Mouse (Mus musculus): ENCODE measurements around the gene Prr7.

Gene Prr7

DNA sequence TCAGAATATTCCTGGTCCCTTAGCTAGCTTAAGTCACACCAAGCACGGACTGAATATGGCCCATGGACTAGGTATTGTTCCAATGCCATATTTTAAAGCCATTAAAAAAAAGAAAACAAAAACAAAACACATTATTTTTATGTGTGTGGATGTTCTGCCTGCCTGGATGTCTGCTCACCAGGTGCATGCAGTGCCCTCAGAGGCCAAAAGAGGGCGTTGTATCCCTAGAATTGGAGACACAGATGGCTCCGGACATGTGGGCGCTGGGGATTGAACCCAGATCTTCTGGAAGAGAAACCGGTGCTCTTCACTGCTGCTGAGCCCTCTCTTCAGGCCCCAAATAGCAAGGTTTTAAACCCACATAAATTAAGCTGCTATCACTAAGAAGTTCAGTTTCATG lies 14.0 kb downstream of the Prr7 start:
- no peak for DNase-seq (ENCODE audit: low spot score)

DNA sequence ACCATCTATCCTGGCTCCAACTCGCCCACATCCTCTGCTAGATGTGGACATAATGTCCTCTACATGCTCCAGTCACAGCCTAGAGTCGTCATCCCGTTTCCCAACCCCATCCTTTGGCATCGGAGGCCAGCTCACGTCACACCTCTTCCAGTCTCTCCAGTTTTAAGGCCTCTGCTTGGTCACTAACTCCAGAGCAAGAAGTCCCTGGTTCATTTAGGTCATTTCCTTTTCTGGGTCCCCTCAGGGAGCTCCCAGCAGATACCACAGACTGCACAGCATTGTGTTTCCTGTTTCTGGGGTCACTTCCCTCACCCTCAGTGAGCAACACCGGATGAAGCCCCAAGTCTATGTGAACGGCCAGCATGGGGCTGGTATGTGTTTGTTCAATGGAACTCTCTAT lies 14.9 kb downstream of the Prr7 start:
- no peak for DNase-seq (ENCODE audit: low spot score)

- no peak for DNase-seq (ENCODE audit: low spot score)
Measured at GRCm38 (mm10) chr13:55479929-55480328, 15.9 kb downstream of the Prr7 start.

GRCm38 (mm10) chr13:55482542-55482941 lies 18.5 kb downstream of the Prr7 start:
- no peak for DNase-seq (ENCODE audit: low spot score)

- no peak for DNase-seq (ENCODE audit: low spot score)
Measured at GRCm38 (mm10) chr13:55483071-55483470, 19.0 kb downstream of the Prr7 start.

DNA sequence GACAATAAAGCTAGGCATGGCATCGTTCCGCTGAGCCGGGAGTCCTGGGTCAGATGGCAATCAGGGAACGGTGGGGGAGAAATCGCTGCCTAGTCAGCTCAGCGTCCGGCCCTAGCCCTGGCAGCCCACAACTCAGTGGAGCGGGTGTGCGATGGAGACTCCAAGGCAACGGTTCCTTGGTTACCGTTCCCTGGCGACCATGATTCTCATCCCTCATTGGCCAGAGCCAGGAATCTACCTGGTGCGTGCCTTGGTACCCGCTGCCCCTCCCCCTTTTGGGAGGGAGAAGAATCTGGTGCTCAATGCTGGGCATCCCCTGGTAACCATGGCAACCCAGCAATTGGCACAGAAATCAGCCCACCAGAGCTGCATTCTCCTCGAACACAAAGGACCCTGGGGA lies 19.5 kb downstream of the Prr7 start:
- DNase-seq (ENCODE audit: low spot score) = no peak

- DNase-seq (ENCODE audit: low spot score) = no peak
Measured at GRCm38 (mm10) chr13:55484520-55485088, 20.5 kb downstream of the Prr7 start.

DNA sequence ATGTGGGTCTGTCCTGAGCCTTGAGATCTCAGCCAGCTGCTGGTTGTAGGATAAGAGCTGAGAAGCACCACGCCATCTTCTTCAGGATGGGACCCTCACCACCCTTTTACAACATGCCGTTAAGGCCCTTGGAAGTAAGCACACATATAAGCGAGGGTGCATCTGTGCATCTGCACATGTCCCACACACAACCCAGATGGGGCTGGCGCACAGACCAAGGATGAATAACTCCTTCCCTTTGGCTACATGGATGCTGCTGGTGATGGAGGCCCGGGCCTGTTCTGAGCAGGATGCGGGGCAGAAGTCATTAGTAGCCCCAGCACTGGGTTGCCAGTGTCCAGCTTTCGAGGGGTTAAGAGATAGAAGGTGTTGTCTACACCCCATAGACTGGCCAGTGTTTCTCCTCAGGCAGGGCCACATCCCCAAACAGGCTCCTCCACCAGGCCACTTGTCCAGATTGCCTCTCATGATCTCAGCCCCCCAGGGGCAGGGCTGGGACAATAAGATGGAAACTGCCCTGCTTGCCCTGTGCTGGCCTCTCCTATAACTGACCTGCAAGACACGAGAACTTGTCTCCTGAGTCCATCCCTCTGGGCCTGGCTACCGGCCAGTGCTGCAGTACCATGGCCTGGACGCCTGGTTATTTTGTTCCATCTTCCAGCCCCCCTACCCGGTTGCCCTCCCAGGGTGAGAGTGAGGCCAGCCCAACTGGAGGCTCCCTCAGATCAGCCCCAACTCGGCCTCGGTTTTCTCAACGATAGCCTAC lies 22.1 kb downstream of the Prr7 start:
- DNase-seq (ENCODE audit: low spot score) = no peak

GRCm38 (mm10) chr13:55486916-55487577 lies 23.0 kb downstream of the Prr7 start:
- peak; percentile 53 for DNase-seq (ENCODE audit: low spot score)

GRCm38 (mm10) chr13:55487578-55488498 lies 23.8 kb downstream of the Prr7 start, which contains the start of gene Dbn1:
Gene Dbn1, minus strand, starts transcription at chr13:55488111.
- peak; percentile 76 for DNase-seq (ENCODE audit: low spot score)

GRCm38 (mm10) chr13:55494257-55494656 lies 30.2 kb downstream of the Prr7 start:
- no peak for DNase-seq (ENCODE audit: low spot score)

GRCm38 (mm10) chr13:55494883-55495621 lies 31.0 kb downstream of the Prr7 start:
- no peak for DNase-seq (ENCODE audit: low spot score)

DNA sequence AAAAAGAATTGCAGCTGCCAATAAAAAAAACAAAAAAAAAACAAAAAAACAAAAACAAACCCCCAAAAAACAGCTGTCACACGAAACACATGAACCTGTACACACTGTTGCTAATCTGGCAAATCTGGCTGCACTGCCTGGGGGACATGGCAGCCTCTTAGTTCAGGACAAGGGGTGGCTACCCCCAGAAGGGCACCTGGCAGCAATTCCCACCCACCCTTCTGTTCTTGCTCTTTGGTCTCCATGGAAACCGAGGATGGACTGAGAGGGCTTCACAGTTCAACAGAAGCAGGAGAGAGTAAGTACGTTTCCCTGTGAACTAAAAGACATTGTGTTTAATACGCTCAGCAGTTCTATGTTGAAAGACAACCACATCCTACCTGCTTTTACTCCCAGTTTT lies 31.6 kb downstream of the Prr7 start:
- no peak for DNase-seq (ENCODE audit: low spot score)

DNA sequence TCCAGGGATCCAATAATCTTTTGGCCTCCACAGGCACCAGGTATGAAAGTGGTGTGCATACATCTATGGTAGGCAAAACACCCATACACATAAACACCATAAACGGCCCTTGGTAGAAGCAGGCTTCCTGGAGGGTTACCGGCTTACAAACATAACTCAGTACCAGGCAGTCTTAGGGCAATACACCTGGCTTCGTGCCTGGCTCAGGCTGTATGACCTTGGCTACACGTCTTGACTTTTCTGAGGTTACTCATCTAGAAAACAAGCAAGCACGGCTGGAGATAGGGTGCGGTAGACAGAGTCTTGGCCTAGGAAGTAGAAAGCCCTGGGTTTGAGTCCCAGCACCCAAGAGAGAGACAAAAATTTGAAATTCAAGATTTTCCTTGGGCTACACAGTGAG lies 32.6 kb downstream of the Prr7 start:
- DNase-seq (ENCODE audit: low spot score) = no peak

DNA sequence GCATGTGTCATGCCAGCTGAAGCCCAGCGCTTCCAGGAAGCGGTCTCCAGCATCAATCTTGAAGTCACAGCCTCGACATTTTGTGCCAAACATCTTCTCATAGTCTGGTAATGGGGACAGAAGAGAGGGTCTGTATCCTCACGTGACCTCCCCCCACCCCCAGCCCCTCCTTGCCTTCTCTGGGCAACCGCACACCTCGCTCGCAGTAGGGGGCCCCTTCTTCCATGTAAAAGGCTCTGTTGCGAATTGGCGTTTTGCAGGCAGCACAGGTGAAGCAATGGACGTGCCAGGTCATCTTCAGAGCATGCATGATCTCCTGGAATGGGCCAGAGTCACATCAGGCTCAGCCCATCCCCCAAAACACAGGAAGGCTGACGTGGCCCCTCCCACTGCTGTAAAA lies 34.8 kb downstream of the Prr7 start:
- DNase-seq (ENCODE audit: low spot score) = no peak

DNA sequence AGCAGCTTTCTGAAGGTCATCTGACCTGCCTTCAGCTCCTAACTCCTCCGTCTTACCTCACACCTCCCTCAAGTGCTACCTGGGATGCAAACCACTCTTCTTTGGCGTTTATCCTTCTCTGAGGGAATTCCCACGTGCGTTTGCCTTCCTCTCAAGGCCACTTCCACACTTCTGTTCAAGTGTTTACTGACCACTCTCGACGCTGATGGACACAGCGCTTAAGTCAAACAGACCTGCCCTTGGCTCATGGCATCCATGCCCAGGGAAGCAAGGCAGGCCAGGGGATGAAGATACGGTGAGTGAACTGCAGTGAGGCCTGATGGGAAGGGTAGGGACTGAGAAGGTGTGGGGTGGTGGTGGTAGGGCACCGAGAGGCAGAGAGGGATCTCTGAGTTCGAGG lies 36.5 kb downstream of the Prr7 start:
- DNase-seq (ENCODE audit: low spot score) = no peak

GRCm38 (mm10) chr13:55502405-55502804 lies 38.3 kb downstream of the Prr7 start:
- no peak for DNase-seq (ENCODE audit: low spot score)

- no peak for DNase-seq (ENCODE audit: low spot score)
Measured at GRCm38 (mm10) chr13:55504390-55504789, 40.3 kb downstream of the Prr7 start.

GRCm38 (mm10) chr13:55505810-55506209 lies 41.7 kb downstream of the Prr7 start:
- no peak for DNase-seq (ENCODE audit: low spot score)

- DNase-seq (ENCODE audit: low spot score) = no peak
Measured at GRCm38 (mm10) chr13:55506697-55507096, 42.6 kb downstream of the Prr7 start.

DNA sequence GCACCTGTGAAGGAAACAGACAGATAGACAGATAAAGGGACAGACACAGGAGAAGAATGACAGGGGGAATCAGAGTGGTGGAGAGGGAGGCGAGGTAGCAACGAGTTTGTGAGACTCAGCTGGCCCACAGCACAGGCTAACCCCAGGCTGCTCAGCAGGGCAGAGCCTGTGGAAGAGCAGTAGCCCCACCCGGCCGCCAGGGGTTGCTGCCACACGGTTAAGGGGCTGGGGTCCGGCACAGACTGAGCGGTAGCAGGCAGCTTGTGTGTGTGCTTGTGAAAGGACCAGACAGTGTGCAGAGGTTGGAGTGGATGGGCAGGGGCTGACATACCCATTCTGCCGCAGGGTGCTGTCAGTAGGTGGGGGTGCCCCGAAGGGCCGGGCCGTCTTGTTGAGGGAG lies 43.8 kb downstream of the Prr7 start:
- no peak for DNase-seq (ENCODE audit: low spot score)

DNA sequence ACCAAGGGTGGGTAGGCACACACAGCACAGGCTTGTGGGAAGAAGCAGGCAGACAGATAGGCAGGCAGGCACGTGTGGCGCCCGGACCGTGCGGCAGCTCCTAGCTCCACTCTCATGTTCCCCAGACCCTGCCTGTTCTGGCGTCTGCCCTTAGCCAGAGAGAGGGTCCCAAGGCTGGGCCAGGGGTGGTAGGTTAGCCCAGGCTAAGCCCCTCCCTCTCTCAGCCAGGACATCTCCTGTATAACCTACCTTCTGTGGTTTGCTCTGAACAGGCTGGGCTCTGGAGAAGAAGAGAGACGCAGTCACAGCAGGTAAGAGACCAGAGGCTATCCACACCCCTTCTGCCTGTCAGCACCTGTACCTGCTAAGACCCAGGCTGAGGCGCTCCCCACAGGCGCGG lies 44.5 kb downstream of the Prr7 start:
- DNase-seq (ENCODE audit: low spot score) = no peak
